Mouse (Mus musculus) MEL (cell line): ENCODE measurements around the gene Man1b1. TPM values are rescaled to one million over a fixed set of nuclear protein-coding genes. Genes with fewer than 3 reads are reported as not detected.

ENCODE experiments used
- DNase-seq: peaks from one replicate; pipeline ENCODE4 v3.0.0; 2011; ENCODE audit warnings: low read depth, low spot score
- H3K27ac ChIP-seq: 2 replicates; pipeline ENCODE4 v1.5.1; 2012; ENCODE audit warnings: low read depth, mild to moderate bottlenecking, control low read depth, low read length, moderate library complexity; ENCODE audit not compliant: control insufficient read depth
- H3K27me3 ChIP-seq, 2 experiments: fragments of 150-350 bp in 1 of 2; sonication (generic) in 1 of 2; 2 replicates each; pipeline ENCODE4 v1.6.1; 2012; ENCODE audit warnings: low read length in 2 of 2, mild to moderate bottlenecking in 2 of 2, improper control_type of control experiment in 1 of 2, moderate library complexity in 1 of 2; ENCODE audit not compliant: insufficient read depth in 2 of 2, control insufficient read depth in 1 of 2
- H3K36me3 ChIP-seq, 2 experiments: 2 replicates each; pipeline ENCODE4 v1.6.1; 2012 to 2014; ENCODE audit warnings: low read length in 2 of 2, improper control_type of control experiment in 1 of 2, inconsistent platforms in 1 of 2, mild to moderate bottlenecking in 1 of 2; ENCODE audit not compliant: insufficient read depth in 2 of 2, control insufficient read depth in 1 of 2
- H3K4me1 ChIP-seq, 2 experiments: fragments of 150-350 bp in 1 of 2; sonication (generic) in 1 of 2; 2 replicates each; pipeline ENCODE4 v1.6.1; 2012; ENCODE audit warnings: low read length in 2 of 2, improper control_type of control experiment in 1 of 2, mild to moderate bottlenecking in 1 of 2; ENCODE audit not compliant: insufficient read depth in 2 of 2, control insufficient read depth in 1 of 2
- H3K4me3 ChIP-seq, 2 experiments: fragments of 150-350 bp in 1 of 2; sonication (generic) in 1 of 2; 2 replicates each; pipeline ENCODE4 v1.5.1; 2012; ENCODE audit warnings: low read depth in 2 of 2, low read length in 2 of 2, mild to moderate bottlenecking in 2 of 2, moderate library complexity in 2 of 2, control low read depth in 1 of 2, improper control_type of control experiment in 1 of 2; ENCODE audit not compliant: control insufficient read depth in 1 of 2, insufficient read depth in 1 of 2
- H3K79me2 ChIP-seq: 2 replicates; pipeline ENCODE4 v1.6.1; 2012; ENCODE audit warnings: mild to moderate bottlenecking, low read length, moderate library complexity; ENCODE audit not compliant: control insufficient read depth, poor library complexity, insufficient read depth
- H3K9ac ChIP-seq: 2 replicates; pipeline ENCODE4 v1.6.1; 2012; ENCODE audit warnings: low read depth, mild to moderate bottlenecking, control low read depth, low read length, moderate library complexity; ENCODE audit not compliant: control insufficient read depth, poor library complexity, severe bottlenecking
- H3K9me3 ChIP-seq: fragments of 150-350 bp; sonication (generic); replicated peaks from 2 replicates; pipeline ENCODE4 v1.6.1; 2012; ENCODE audit warnings: mild to moderate bottlenecking, low read length, improper control_type of control experiment, moderate library complexity; ENCODE audit not compliant: insufficient read depth
- CHD1 ChIP-seq: IDR thresholded peaks from 2 replicates; pipeline ENCODE4 v1.6.1; 2012; ENCODE audit warnings: low read depth, mild to moderate bottlenecking, inconsistent platforms, low read length, improper control_type of control experiment
- CHD2 ChIP-seq: IDR thresholded peaks from 2 replicates; pipeline ENCODE4 v1.6.1; 2011; ENCODE audit warnings: low read length, improper control_type of control experiment
- CTCF ChIP-seq, 3 experiments: IDR thresholded peaks in 2 of 3; conservative IDR thresholded peaks in 1 of 3; 2 replicates each; pipeline ENCODE4 v1.5.1; 2011 to 2012; ENCODE audit warnings: low read length in 3 of 3, low read depth in 2 of 3, mild to moderate bottlenecking in 2 of 3, improper control_type of control experiment in 1 of 3, inconsistent platforms in 1 of 3, mixed read lengths in 1 of 3, moderate library complexity in 1 of 3; ENCODE audit not compliant: control insufficient read depth in 1 of 3, insufficient read depth in 1 of 3, poor library complexity in 1 of 3, severe bottlenecking in 1 of 3
- ELF1 ChIP-seq: IDR thresholded peaks from 2 replicates; pipeline ENCODE4 v1.6.1; 2014; ENCODE audit warnings: low read depth, mild to moderate bottlenecking, inconsistent platforms, low read length, improper control_type of control experiment, moderate library complexity
- EP300 ChIP-seq, 2 experiments: IDR thresholded peaks; 2 replicates each; pipeline ENCODE4 v1.6.1; 2011; ENCODE audit warnings: improper control_type of control experiment in 2 of 2, low read length in 2 of 2, low read depth in 1 of 2, mild to moderate bottlenecking in 1 of 2
- ETS1 ChIP-seq: IDR thresholded peaks from 2 replicates; pipeline ENCODE4 v1.6.1; 2012; ENCODE audit warnings: low read depth, mild to moderate bottlenecking, inconsistent platforms, low read length, improper control_type of control experiment, moderate library complexity
- GABPA ChIP-seq: IDR thresholded peaks from 2 replicates; pipeline ENCODE4 v1.6.1; 2012; ENCODE audit warnings: low read depth, mild to moderate bottlenecking, inconsistent platforms, low read length, improper control_type of control experiment, moderate library complexity
- KAT2A ChIP-seq: conservative IDR thresholded peaks from 2 replicates; pipeline ENCODE4 v1.6.1; 2012; ENCODE audit warnings: low read depth, low read length, improper control_type of control experiment, inconsistent platforms
- MAZ ChIP-seq: IDR thresholded peaks from 2 replicates; pipeline ENCODE4 v1.6.1; 2012; ENCODE audit warnings: low read depth, mild to moderate bottlenecking, inconsistent platforms, low read length, improper control_type of control experiment
- MXI1 ChIP-seq: IDR thresholded peaks from 2 replicates; pipeline ENCODE4 v1.6.1; 2011; ENCODE audit warnings: mild to moderate bottlenecking, low read depth, low read length, improper control_type of control experiment
- MYB ChIP-seq: IDR thresholded peaks from 2 replicates; pipeline ENCODE4 v1.6.1; 2011; ENCODE audit warnings: mild to moderate bottlenecking, low read depth, low read length, improper control_type of control experiment
- MYC ChIP-seq: IDR thresholded peaks from 2 replicates; pipeline ENCODE4 v1.6.1; 2011; ENCODE audit warnings: low read depth, mild to moderate bottlenecking, low read length, improper control_type of control experiment, moderate library complexity
- NELFE ChIP-seq: IDR thresholded peaks from 2 replicates; pipeline ENCODE4 v1.6.1; 2011; ENCODE audit warnings: low read depth, low read length, improper control_type of control experiment
- NRF1 ChIP-seq: IDR thresholded peaks from 2 replicates; pipeline ENCODE4 v1.6.1; 2014; ENCODE audit warnings: low read depth, mild to moderate bottlenecking, inconsistent platforms, low read length, improper control_type of control experiment, moderate library complexity; ENCODE audit not compliant: poor library complexity, insufficient read depth, severe bottlenecking
- POLR2A ChIP-seq, 2 experiments: IDR thresholded peaks; 2 replicates each; pipeline ENCODE4 v1.6.1; 2011 to 2012; ENCODE audit warnings: low read length in 2 of 2, mild to moderate bottlenecking in 2 of 2, control low read depth in 1 of 2, improper control_type of control experiment in 1 of 2, low read depth in 1 of 2, moderate library complexity in 1 of 2; ENCODE audit not compliant: control insufficient read depth in 1 of 2, insufficient read depth in 1 of 2, poor library complexity in 1 of 2
- RCOR1 ChIP-seq: IDR thresholded peaks from 2 replicates; pipeline ENCODE4 v1.6.1; 2012; ENCODE audit warnings: low read depth, mild to moderate bottlenecking, inconsistent platforms, low read length, improper control_type of control experiment
- SIN3A ChIP-seq: IDR thresholded peaks from 2 replicates; pipeline ENCODE4 v1.6.1; 2012; ENCODE audit warnings: low read length, improper control_type of control experiment, inconsistent platforms
- TAL1 ChIP-seq: IDR thresholded peaks from 2 replicates; pipeline ENCODE4 v1.6.1; 2012; ENCODE audit warnings: mild to moderate bottlenecking, inconsistent platforms, low read length, moderate library complexity, mixed read lengths
- TCF12 ChIP-seq: IDR thresholded peaks from 2 replicates; pipeline ENCODE4 v1.6.1; 2014; ENCODE audit warnings: low read depth, mild to moderate bottlenecking, inconsistent platforms, low read length, improper control_type of control experiment, moderate library complexity
- UBTF ChIP-seq: IDR thresholded peaks from 2 replicates; pipeline ENCODE4 v1.6.1; 2012; ENCODE audit warnings: low read depth, mild to moderate bottlenecking, inconsistent platforms, low read length, improper control_type of control experiment, moderate library complexity, borderline replicate concordance; ENCODE audit not compliant: insufficient read depth
- USF1 ChIP-seq: IDR thresholded peaks from 2 replicates; pipeline ENCODE4 v1.6.1; 2014; ENCODE audit warnings: low read depth, mild to moderate bottlenecking, inconsistent platforms, low read length, improper control_type of control experiment, moderate library complexity
- ZC3H11A ChIP-seq: IDR thresholded peaks from 2 replicates; pipeline ENCODE4 v1.6.1; 2012; ENCODE audit warnings: low read depth, mild to moderate bottlenecking, inconsistent platforms, low read length, improper control_type of control experiment
- ZMIZ1 ChIP-seq: IDR thresholded peaks from 2 replicates; pipeline ENCODE4 v1.6.1; 2012; ENCODE audit warnings: low read depth, mild to moderate bottlenecking, inconsistent platforms, low read length, improper control_type of control experiment, moderate library complexity
- ZNF384 ChIP-seq: IDR thresholded peaks from 2 replicates; pipeline ENCODE4 v1.6.1; 2012; ENCODE audit warnings: low read depth, mild to moderate bottlenecking, inconsistent platforms, low read length, improper control_type of control experiment
- polyA plus RNA-seq, 2 experiments: library from polyadenylated mRNA; stranded (reverse) in 1 of 2; unstranded in 1 of 2; fragments of >175 nt in 1 of 2; fragments of >200 nt in 1 of 2; gene quantifications; 2 replicates each; pipeline versions ENCODE4 v1.2.1 to v1.2.4; 2012; ENCODE audit warnings: low replicate concordance in 2 of 2, low read depth in 1 of 2; ENCODE audit not compliant: insufficient read length in 2 of 2, insufficient read depth in 1 of 2, missing spikeins in 1 of 2
- total RNA-seq: library from RNA; depleted of rRNA; stranded (reverse); fragments of 300-350 nt; gene quantifications from 2 replicates; pipeline ENCODE4 v1.2.3, GENCODE M21; 2012

The Man1b1 gene
- total and polyA plus RNA-seq, 3 experiments: 49.6 to 50.1 TPM; not detected in 1

DNA sequence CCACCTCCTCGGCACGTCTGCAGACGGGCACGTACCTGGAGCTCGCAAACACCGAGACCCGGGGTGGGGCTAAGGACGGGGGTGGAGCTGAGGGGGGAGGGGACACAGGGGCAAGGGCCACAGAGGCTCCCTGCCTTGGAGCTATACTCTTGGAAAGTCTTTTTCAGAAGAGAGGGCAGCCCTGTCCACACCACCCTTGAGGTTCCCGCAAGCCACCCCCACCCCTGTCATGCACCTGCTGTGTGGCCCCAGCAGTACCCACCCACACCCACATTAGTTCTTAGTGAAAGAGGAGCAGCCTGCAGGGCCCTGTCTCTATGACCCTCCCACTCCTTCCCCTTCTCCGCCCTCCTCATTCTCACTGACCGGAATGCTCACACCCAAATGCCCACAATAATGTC, 20.6 kb upstream of the Man1b1 start:
- DNase-seq: no peak
- Histone ChIP-seq H3K4me3 (no peak overlapping the region), H3K4me1 (no peaks in the 10 kb centered on the region), H3K79me2 (no peaks in the 10 kb centered on the region)
- TF ChIP-seq CHD1 (no peak), MYB (no peak), GABPA (no peak)
- TF ChIP-seq, all 39 proteins: peak for 0
- peaks cover 0 to 2% of the 10 kb centered on the region in 2 experiments; a peak in 1 of 4 replicates for H3K27me3 ChIP-seq
- H3K9me3 ChIP-seq: no peaks in the 10 kb centered on the region
- H3K36me3 ChIP-seq: no peaks in the 10 kb centered on the region
- H3K9ac ChIP-seq: no peak overlapping the region
- no peak overlapping the region for H3K27ac ChIP-seq

DNA sequence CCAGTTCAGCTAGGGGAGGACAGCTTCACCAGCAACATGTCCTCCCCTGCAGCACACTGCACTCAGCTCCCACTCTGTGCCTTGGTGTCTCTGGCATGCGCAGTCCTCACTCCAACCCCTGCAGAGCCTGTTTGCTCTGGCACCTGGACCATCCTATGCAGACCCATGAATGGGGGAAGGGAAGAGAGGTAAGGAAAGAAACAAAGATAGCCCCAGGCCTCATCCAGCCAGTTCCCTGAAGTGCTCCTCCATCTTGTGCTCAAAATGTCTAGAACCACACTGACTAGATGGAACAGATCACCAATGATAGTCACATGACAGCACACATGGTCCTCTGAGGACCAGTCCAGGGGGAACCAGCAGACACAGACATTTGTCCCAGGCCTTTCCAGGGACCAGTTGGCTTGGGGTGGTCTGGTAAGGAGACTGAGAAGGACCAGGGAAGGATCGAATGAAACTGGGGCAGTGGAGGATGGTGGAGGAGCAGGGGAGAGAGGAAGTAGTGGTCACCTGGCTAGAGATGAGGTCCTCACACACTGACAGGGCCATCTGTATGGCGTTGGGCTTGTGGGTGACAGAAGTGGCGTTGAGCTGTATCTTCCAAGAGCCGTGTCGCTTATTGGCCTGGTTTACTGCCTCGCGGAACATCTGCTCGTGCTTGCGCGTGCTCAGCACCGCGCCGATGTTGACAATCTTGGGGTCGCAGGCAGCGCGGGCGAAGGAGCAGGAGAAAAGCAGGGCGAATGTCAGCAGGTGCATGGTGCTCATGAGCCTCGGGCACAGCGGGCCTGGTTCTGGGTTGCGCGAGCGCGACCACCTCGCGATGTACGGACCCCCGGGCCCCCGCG, 13.8 kb upstream of the Man1b1 start:
- no peaks in the 10 kb centered on the region for H3K27me3 ChIP-seq
- no peak overlapping the region for H3K4me3 ChIP-seq

DNA sequence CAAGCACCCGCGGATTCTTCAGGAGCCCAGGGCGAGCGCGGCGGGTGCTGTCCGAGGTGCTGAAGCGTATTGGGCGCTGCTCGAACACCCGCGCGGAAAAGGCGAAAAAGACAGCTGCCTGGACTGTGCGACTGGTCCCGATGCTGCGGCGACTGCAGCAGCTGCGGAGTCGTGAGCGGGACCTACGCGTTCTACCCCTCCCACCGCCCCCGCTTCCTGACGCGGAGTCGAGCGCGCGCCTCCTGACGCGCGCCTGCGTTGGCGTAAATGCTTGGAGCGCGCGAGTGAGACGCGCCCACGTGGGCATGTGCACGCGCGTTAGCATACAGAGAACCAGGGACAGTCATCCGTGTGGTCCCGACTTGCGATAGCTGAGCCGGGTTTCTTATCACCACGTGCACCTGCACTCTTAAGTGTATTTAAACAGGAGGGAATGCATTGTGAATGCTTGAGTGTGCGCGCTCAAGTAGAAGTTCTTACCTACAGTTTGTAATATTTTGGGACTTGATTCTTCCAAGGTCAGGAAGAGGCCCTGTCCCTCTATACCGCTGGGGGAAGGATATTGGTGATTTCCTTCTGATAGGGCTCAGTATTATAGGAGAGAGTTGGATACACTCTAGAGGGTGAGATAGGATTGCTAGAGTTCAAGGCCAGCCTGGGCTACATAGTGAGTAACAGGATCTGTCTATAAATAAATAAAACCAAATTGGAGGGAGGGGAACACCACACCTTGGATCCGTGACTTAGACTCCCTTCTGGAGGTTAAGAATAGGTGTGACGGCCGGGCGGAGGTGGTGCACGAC, 13.0 kb upstream of the Man1b1 start, which contains the start of gene Grin1:
Grin1 (minus strand) TSS at position 217 of the 803 bp plus-strand sequence.
- H3K79me2 ChIP-seq: no peaks in the 10 kb centered on the region
- no peaks in the 10 kb centered on the region for H3K27me3 ChIP-seq
- peaks cover 2 to 11% of the 10 kb centered on the region in 2 experiments; a peak in 3 of 4 replicates for H3K4me1 ChIP-seq
- no peak within 1 kb of the TSS for H3K27ac ChIP-seq
- DNase-seq: no peak
- no peak within 1 kb of the TSS for H3K4me3 ChIP-seq
- H3K36me3 ChIP-seq: peaks cover 0 to 12% of the 10 kb centered on the region in 2 experiments; a peak in 2 of 4 replicates
- no peaks in the 10 kb centered on the region for H3K9me3 ChIP-seq
- no peak within 1 kb of the TSS for H3K9ac ChIP-seq
- TF ChIP-seq TCF12 (no peak), ZMIZ1 (no peak), RCOR1 (no peak), MYB (no peak), CHD2 (no peak), EP300 (IDR thresholded peaks at IDR 0.05; ENCODE audit: low read depth in 1 of 2, low read length in 2 of 2) (no peak), ZC3H11A (no peak), ETS1 (no peak), NELFE (no peak), UBTF (no peak), CTCF (IDR thresholded peaks at IDR 0.05 in 2 of 3, conservative IDR thresholded peaks at IDR 0.05 in 1 of 3; ENCODE audit: control insufficient read depth in 1 of 3, insufficient read depth in 1 of 3, low read depth in 2 of 3, low read length in 3 of 3, poor library complexity in 1 of 3, severe bottlenecking in 1 of 3) (no peak), GABPA (no peak), NRF1 (no peak), ELF1 (no peak), MAZ (no peak), TAL1 (no peak)

More for the DNA sequence above, 13.8 kb upstream of the Man1b1 start:
- Histone ChIP-seq H3K79me2 (no peaks in the 10 kb centered on the region), H3K36me3 (peaks cover 0 to 5% of the 10 kb centered on the region in 2 experiments; a peak in 2 of 4 replicates), H3K4me1 (peaks cover 0 to 5% of the 10 kb centered on the region in 2 experiments; a peak in 2 of 4 replicates), H3K27ac (no peak overlapping the region), H3K9me3 (no peaks in the 10 kb centered on the region), H3K9ac (no peak overlapping the region)
- no peak for DNase-seq
- TF ChIP-seq KAT2A (no peak), CHD1 (no peak), TCF12 (no peak), MYC (no peak), NELFE (no peak), MXI1 (no peak), NRF1 (no peak), USF1 (no peak), POLR2A (IDR thresholded peaks at IDR 0.05; ENCODE audit: control insufficient read depth in 1 of 2, insufficient read depth in 1 of 2, low read depth in 1 of 2, low read length in 2 of 2, poor library complexity in 1 of 2) (no peak), GABPA (no peak), SIN3A (no peak), TAL1 (no peak), ZNF384 (no peak), EP300 (IDR thresholded peaks at IDR 0.05; ENCODE audit: low read depth in 1 of 2, low read length in 2 of 2) (no peak)
- TF ChIP-seq, all 39 proteins: peak for 0
